Mouse (Mus musculus) induced T-regulatory cell, adult 2 months (primary cell): ENCODE measurements around the gene Cpe.

Source experiments
- DNase-seq: peaks from one replicate; pipeline ENCODE4 v3.0.0-alpha.2; 2012; ENCODE audit warnings: low read depth

Cpe gene

GRCm38 (mm10) chr8:64548054-64548850 lies 144.6 kb downstream of the Cpe start:
- peak; percentile 10 for DNase-seq

GRCm38 (mm10) chr8:64543441-64543840 lies 149.4 kb downstream of the Cpe start:
- DNase-seq: no peak
